Mouse (Mus musculus) cerebellum, adult 11-12 months (tissue): ENCODE results near the gene Zc3h15.
"Not testable (repeated sequence)": the region's sequence is repeated elsewhere in the genome, so short reads cannot be mapped to it uniquely, and the experiment has no call there.

Experiments used
- DNase-seq: peaks from one replicate; pipeline ENCODE4 v3.0.0; 2022

Gene Zc3h15

DNA sequence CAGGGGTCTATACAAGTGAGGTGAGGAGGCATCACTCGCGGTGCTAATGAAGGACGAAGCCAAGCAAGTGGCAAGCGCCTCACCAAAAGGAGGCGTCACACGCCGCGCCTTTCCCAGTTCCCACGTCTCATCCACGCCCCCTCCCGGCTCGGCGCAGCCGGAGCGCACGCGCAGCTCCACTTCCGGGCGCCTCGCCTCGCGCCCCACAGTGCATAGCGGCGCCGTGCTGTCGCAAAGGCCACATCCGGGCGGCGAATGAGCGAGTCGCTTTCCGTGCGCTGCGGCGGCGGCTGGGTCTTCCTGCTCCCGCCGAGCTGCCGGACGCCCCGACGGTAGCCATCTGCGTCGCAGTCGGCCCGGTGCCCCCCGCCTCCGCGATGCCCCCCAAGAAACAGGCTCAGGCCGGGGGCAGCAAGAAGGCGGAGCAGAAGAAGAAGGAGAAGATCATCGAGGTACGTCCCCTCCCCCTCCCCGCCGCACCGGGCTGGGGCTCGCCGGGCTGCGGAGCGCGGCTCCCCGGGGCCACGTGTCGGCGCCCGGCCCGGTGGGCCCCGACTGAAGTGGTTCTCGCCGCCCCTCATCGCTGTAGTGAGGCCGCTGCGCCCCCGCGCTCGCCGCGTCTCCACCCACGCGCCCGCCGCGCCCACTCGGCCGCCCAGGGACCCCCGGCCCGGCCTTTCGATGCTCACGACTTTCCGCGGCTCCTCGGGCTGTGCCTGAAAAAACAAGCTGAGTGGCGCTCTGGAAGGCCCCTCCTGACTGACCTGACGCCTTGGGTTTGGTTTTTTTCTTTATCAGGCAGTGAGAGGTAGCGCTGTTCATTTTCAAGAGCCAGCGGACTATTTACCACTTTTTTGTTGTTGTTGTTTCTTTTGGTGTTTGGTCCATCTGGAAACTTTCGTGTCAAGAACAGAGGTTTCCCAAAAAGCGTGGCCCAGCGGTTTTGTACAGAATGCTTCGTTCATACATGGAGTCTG is at the start of gene Zc3h15:
Gene Zc3h15 (plus strand): TSS at position 160 of the 977 bp plus-strand sequence.
- DNase-seq = peak; percentile 94

DNA sequence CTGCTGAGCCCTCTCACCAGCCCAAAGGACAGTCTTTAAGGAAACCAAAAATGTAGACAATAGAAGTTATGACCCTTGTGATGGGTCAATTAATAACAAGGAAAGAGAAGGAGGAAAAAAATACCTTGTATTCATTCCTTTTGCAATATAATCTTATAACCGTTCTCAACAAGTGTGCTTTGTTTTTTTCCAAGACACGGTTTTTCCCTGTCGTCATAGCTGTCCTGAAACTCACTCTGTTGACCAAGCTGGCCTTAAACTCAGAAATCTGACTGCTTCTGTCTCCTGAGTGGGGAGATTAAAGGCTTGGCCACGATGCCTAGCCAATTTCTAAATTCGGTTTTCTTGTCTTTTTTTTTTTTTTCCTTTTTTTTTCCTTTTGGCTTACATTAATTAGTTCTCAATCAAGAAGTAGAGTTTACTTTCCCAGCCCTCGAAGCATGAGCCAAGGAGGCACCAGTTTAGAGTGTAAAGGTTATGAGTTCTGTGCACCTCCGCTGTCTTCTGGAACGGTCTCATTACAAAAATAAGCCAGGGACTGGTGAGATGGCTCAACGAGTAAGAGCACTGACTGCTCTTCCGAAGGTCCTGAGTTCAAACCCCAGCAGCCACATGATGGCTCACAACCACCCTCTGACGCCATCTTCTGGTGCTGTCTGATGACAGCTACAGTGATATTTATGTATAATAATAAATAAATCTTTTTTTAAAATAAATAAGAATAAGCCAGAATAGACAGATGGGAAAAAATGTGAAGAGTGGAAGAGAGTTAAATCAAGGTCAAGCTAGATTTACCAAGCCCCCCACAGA is 23.5 kb upstream of the Zc3h15 start:
- DNase-seq = no peak

DNA sequence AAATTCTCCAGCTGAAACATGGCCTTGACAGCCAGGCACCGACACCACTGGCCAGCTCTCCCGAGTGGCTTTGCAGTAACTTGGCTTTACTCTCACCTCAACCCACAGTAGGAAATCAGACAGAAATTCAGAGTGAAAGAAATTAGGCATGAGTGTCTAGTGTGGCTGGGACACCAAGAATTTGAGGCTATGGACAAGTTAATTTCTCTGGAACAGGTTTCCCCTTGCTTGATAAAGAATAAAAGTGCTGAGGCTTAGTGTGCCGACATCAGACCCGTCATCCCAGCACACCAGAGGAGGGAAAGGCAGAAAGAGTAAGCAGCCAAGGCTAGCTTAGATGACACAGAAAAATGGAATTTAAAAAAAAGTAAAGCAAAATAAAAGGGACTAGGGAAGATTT is 22.7 kb upstream of the Zc3h15 start:
- no peak for DNase-seq

DNA sequence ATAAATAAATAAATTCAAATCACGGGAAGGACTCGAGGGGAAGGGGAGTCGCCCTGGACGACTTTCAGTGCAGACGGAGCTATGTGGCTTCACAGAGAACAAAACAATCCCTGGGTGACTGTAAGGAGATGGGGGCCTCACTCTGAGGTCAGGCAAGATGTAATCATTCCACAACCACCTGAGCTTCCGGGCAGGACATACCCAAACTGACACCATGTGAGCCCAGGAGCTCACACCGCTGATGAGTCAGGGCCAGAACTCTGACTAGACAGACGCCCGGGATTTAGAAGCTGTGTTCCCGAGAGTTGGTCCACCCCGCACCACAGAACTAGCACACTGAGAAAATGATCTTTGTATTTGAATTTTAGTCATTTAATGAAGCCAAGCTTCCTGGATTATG is 21.4 kb upstream of the Zc3h15 start:
- no peak for DNase-seq

DNA sequence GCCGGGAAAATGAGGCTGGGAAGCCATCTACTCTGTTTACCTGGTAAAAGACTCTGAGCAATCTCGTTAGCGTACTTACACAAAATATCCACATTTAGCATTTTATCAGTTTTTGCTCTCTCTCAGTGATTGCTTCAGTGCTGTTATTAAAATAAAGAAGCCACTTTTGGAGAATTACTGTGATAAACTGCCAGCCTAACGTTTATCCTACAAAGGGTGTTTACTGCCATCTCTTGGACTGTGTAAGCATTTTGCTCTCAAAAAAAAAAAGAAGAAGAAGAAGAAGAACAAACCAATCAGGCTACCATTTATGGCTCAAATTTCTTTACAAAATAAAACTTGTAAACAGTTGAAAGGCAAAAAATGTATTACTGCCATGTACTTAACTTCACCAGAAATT is 20.2 kb upstream of the Zc3h15 start:
- DNase-seq = no peak

GRCm38 (mm10) chr2:83625226-83626108 is 18.8 kb upstream of the Zc3h15 start:
- peak; percentile 34 for DNase-seq

DNA sequence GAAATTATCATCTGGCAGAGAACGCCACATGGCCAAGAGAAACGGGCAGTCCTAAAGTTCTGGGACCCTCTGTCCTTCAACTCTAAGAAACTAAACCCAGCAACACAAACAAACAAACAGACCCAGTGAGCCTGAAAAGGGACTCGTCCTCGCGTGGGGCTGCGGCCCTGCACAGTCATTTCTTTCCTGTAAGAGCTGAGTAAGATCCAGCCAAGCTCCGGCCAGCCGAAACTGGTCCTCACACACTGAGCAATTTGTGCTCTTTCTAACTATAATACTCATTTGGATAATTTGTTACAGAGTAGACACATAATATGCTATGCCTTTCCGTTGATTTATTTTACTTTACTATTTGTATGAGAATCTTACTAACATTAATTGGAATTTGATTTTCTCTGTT is 17.4 kb upstream of the Zc3h15 start:
- DNase-seq = no peak

- no peak for DNase-seq
These were observed 16.7 kb upstream of the Zc3h15 start for GRCm38 (mm10) chr2:83627495-83627894.

GRCm38 (mm10) chr2:83627932-83628331 is 16.3 kb upstream of the Zc3h15 start:
- no peak for DNase-seq

- no peak for DNase-seq
These were observed 2.2 kb upstream of the Zc3h15 start for GRCm38 (mm10) chr2:83641993-83642392.

- no peak for DNase-seq
These were observed 4.7 kb downstream of the Zc3h15 start for GRCm38 (mm10) chr2:83648916-83649315.

GRCm38 (mm10) chr2:83652606-83653005 is 8.4 kb downstream of the Zc3h15 start:
- no peak for DNase-seq

DNA sequence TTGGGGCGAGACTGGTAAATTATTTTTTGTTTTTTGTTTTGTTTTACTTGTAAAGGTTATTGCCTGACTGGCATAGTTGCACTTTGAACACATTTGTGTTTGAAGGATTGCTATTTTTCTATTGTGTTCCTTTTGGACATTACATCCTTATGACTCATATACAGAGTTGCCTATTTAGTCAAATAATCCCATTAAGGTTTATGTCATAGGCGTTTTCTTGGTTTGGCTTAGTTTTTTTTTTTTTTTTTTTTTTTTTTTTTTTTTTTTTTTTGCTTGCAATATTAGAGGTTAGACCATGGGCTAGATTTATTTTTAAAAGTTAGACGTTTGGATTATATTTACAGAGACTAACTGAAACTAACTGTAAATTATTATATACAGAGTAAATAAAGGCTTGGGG is 15.0 kb downstream of the Zc3h15 start:
- DNase-seq = no peak

DNA sequence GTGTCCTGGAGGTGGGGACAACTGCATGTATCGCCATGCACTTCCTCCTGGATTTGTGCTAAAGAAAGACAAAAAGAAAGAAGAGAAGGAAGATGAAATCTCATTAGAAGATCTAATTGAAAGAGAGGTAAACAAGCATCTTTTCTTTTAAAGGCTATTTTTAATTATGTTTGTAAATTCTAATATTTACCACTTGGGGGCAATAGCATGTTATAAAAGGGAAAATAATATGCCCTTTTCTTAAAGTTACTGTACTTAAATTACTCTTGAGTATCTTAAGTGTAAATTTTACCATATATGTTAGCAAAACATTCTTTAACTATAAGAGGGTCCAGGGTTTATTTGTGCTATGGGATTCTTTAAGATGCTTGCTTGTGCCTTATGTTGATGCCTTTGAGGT is 15.9 kb downstream of the Zc3h15 start:
- no peak for DNase-seq

GRCm38 (mm10) chr2:83661351-83661750 is 17.1 kb downstream of the Zc3h15 start:
- no peak for DNase-seq

- DNase-seq = not testable (repeated sequence)
These were observed 20.8 kb downstream of the Zc3h15 start for GRCm38 (mm10) chr2:83665051-83665450.

- no peak for DNase-seq
These were observed 23.2 kb downstream of the Zc3h15 start for GRCm38 (mm10) chr2:83667430-83667829.

DNA sequence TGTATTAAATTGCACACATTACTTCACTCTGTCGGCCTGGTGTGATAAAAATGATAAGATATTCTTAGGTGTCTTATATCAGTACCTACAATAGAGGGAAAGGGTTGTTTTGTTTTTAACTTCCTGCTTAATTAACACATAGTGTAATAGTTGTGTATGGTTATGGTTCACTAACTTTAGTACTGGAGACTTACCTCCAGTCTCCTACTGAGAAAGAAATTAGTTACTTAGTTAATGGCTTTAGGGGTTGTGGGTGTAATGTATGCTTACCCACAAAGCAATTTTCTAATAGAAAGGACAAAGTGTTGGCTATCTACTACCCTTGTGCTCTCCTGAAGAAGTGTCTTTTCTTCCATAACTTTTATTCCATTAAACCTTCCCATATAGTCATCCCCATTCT is 23.8 kb downstream of the Zc3h15 start:
- no peak for DNase-seq

DNA sequence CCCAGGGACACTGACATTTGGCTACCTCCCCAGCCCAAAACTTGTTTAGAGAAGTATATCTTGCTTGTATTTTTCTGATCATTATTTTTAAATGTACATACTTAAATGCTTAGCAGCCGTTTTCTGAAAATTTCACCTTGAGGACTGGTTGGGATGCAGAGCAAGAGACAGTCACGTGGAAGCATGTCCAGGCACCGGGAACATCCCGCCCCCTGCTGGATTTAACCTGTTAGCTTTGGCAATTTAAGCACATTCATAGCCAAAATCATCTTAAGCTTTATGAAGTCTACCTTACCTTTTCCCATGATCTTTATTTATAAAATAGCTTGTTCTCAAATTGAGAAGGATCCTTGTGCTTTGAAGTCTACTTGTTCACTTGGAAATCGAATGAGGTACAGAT is 25.8 kb downstream of the Zc3h15 start:
- no peak for DNase-seq

DNA sequence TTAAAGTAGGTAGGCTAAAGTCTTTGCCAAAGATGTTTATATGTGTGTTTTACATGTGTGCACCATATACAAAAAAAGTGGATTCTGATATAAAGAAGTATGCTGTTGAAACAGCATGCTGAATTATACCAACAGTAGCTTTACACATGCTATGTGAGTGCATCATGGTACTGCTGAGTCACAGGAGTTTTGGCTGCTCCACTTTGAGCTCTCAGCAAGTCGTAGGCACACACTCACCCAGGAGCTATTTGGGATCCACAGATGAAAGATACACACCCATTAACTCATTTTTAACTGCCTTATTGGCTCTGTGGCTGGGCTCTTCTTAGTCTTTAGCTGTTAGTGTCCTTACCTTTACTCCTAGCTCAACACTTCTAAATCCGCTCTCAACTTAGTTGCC is 27.6 kb downstream of the Zc3h15 start:
- DNase-seq = no peak

GRCm38 (mm10) chr2:83673067-83673466 is 28.8 kb downstream of the Zc3h15 start:
- no peak for DNase-seq

DNA sequence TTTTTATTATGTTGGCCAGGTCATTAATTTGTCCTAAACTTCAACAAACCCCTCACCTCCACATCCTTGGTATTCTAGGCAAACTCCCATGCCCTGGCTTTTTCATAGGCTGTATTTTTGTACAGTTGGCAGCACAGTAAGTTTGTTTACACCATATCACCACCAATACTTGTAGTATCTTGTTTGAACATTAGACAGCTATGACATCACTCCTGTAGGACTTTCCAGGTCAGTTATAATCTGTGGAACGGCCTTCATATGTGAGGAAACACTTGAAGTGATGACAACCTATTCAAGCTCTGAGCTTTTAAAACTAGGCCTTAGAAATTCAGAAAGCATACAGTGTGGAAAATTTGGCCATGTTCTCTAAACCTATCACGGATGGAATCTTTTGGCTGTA is 29.6 kb downstream of the Zc3h15 start:
- DNase-seq = no peak

DNA sequence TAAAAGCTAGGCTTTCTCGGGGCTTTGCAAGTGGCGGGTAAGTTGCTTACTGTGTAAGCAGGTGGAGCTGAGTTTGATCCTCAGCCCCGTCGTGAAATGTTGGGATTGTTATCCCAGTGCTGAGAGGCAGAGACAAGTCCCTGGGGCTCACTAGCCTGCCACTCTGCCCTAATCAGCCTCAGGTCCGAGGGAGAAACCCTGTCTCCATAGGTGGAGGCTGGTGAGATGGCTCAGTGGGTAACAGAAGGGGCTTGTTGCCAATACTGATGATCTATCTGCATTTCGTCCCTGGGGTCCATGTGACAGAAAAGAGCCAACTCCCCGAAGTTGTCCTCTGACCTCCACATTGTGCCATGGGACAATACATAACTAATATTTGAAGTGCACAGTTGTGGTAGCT is 30.2 kb downstream of the Zc3h15 start:
- DNase-seq = no peak
